Mouse (Mus musculus): ENCODE data around the gene Vav3. TPM values are rescaled to one million over a fixed set of nuclear protein-coding genes. Genes with fewer than 3 reads are reported as not detected.
"Not testable (repeated sequence)": the region's sequence is repeated elsewhere in the genome, so short reads cannot be mapped to it uniquely, and the experiment has no call there.

Vav3 gene
- polyA plus RNA-seq, 1 experiment from 2014 or later = 8.1 TPM

DNA sequence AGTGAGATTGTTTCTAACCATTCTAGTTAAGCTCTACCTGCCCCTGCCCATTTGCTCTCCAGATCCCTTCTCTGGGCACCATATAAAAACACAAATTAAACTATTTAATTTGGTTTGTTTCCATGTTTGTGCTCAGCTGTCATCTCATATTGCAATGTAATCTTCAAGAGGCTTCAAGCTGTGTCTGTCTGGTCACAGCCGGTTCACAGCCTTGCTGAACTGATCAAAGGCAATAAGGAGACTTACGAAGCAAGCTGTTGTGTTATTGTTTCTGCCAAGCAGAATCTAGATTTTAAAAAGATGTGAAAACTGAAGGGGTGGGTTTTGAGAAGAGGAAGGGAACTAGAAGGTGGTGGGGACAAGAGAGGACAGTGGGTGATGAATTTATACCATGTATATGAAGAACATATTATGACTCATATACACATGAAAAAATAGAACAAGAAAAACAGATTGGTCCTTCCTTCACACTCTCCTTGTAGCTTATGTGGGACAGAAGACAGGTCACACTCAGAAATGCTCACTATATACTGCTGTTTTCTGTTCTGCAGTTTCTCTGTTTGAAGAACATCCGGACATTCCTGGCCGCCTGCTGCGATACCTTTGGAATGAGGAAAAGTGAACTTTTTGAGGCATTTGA, 83.1 kb downstream of the Vav3 start:
- ChIA-PET POLR2A (no interaction called here), CTCF (interaction anchor here (1.3 to 1.5 kb wide), 3 partner anchors 13 to 48 kb away, joined by 3 to 5 read pairs (median 4); no protein-coding TSS in a partner anchor)
- ATAC-seq = no peak
- H3K27me3 ChIP-seq = no peaks in the 10 kb centered on the region
- in situ Hi-C loops (cut with MboI; ENCODE audit: low pct_unique_long_range_greater_than_20kb) = no loop called here
- TF ChIP-seq CTCF (IDR thresholded peaks at IDR 0.05) = no peak
- no peak for DNase-seq (ENCODE audit: low read depth, low spot score)

DNA sequence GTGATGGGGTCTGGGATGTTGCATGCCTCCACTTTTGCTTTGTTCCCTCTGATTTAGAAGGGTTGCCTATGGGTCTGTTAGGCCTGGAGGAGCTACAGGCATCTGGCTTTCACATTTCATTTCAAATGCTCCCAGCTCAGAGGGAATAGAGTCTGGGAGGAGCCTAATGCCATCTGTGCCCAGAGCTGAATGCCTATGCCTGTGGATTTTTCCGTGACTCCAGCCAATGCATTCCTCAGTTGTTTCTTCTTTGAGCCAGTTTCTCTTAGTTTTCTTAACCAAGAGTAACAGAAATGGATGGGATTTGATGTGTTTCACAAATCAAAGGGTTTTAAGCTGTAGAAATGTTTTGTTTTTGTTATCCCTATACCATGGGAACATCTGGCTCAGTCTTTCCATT, 90.8 kb downstream of the Vav3 start:
- in situ Hi-C loops (cut with MboI; ENCODE audit: low pct_unique_long_range_greater_than_20kb) = no loop called here
- TF ChIP-seq CTCF (IDR thresholded peaks at IDR 0.05) = no peak
- DNase-seq (ENCODE audit: low read depth, low spot score) (no peak), ATAC-seq (peak; percentile 80)
- POLR2A ChIA-PET = no interaction called here
- no peaks in the 10 kb centered on the region for H3K27me3 ChIP-seq
- CTCF ChIA-PET = interaction anchor here (1.3 to 1.4 kb wide), 2 partner anchors 12 to 15 kb away, joined by 4 to 6 read pairs; no protein-coding TSS in a partner anchor

DNA sequence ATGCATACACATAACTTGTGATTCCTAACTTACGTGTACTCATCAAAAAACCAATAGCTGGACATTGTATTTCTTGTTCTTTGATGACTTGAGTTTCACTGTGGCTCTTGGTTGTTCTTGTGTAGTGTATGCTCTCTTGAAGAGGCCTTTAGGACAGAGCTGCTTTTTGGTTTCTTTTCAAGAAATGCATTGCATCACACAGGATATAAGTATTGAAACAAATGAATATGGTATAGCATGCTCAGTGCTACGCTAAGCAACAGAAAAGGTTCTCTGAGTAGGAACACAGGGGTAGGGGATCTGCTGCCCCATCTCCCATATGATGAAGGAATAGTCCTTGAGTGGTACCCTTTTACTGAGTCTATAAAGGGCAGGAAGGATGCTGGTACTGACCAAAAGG, 98.1 kb downstream of the Vav3 start:
- ATAC-seq = no peak
- DNase-seq (ENCODE audit: low read depth, low spot score) = no peak
- ChIA-PET CTCF (interaction anchor here (1.0 to 1.2 kb wide), 2 partner anchors 8 to 31 kb away, joined by 3 to 4 read pairs; no protein-coding TSS in a partner anchor), POLR2A (no interaction called here)
- in situ Hi-C loops (cut with MboI; ENCODE audit: low pct_unique_long_range_greater_than_20kb) = no loop called here
- H3K27me3 ChIP-seq = no peaks in the 10 kb centered on the region
- no peak for TF ChIP-seq CTCF (IDR thresholded peaks at IDR 0.05)

DNA sequence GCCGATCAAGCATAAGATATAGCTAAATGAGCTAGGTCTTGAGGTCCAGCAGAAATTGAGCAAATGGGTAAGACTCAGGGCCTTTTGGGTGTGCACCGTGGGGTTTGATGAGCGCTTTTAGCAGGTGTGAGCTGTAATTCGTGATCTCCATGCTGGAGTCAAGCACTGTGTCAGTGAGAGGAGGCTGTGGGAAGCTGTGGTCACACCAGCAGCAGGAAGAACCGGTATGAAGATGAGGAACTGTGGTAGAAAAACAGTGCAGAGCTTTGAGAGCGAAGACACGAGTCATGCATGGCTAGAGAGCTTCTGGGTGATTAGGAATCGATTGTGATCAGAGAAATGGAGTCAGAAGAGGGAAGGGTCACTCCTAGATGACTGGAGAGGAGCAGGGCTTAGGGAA, 98.8 kb downstream of the Vav3 start:
- no peak for ATAC-seq

DNA sequence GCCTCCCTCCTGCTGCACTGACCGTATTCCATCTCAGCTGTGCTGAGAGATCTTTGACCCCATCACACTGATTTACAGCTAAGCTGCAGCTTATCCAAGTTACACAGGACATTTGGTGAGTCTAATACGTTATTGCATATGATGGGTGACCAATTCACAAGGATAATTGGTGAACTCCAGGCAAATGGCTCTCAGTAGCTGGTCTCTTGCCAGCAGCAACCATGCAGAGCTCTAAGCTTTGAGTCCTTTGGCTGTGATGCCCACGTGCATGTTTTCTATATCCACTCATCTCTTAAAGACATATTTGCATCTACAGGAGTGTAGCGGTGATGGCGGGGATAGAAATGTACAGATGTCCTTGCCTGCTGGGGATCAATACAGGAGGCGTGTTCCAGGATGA, 99.5 kb downstream of the Vav3 start:
- CTCF ChIA-PET = interaction anchor here (0.7 kb wide), 1 partner anchor 29 kb away, joined by 3 read pairs; no protein-coding TSS in a partner anchor
- no peaks in the 10 kb centered on the region for H3K27me3 ChIP-seq
- no peak for TF ChIP-seq CTCF (IDR thresholded peaks at IDR 0.05)
- POLR2A ChIA-PET = no interaction called here
- DNase-seq (ENCODE audit: low read depth, low spot score) (no peak), ATAC-seq (no peak)
- in situ Hi-C loops (cut with MboI; ENCODE audit: low pct_unique_long_range_greater_than_20kb) = no loop called here

More for the DNA sequence above, 98.8 kb downstream of the Vav3 start:
- POLR2A ChIA-PET = interaction anchor here (0.6 kb wide), 1 partner anchor 19 kb away, joined by 4 read pairs; no protein-coding TSS in a partner anchor
- in situ Hi-C loops (cut with MboI; ENCODE audit: low pct_unique_long_range_greater_than_20kb) = no loop called here
- DNase-seq (ENCODE audit: low read depth, low spot score) = no peak
- CTCF ChIA-PET = interaction anchor here (0.7 to 1.2 kb wide), 3 partner anchors 8 to 30 kb away, joined by 3 to 4 read pairs (median 3); no protein-coding TSS in a partner anchor
- no peak for TF ChIP-seq CTCF (IDR thresholded peaks at IDR 0.05)
- no peaks in the 10 kb centered on the region for H3K27me3 ChIP-seq

DNA sequence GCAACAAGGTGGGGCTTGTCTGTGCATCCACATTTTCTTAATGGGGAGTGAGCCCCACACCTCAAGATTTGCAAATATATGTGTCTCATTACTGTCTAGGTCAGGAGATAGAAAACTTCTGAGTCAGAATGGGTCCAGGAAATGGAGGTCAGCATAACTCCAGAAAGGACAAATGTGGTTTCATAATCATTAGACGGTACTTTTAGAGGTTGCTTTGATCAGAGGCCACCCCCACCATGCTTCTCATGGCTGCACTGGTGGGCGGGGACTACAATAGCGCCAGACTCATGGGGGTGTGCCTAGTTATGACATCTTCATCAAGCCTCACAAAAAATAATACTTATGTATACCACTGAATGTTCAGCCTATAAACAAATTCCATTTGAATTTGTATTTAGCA, 103.6 kb downstream of the Vav3 start:
- no peak for TF ChIP-seq CTCF (IDR thresholded peaks at IDR 0.05)
- ATAC-seq = no peak
- H3K27me3 ChIP-seq = no peaks in the 10 kb centered on the region
- ChIA-PET POLR2A (no interaction called here), CTCF (interaction anchor here (0.9 to 1.6 kb wide), 3 partner anchors 11 to 14 kb away, joined by 3 to 4 read pairs (median 3); no protein-coding TSS in a partner anchor)
- no peak for DNase-seq (ENCODE audit: low read depth, low spot score)
- in situ Hi-C loops (cut with MboI; ENCODE audit: low pct_unique_long_range_greater_than_20kb) = no loop called here

DNA sequence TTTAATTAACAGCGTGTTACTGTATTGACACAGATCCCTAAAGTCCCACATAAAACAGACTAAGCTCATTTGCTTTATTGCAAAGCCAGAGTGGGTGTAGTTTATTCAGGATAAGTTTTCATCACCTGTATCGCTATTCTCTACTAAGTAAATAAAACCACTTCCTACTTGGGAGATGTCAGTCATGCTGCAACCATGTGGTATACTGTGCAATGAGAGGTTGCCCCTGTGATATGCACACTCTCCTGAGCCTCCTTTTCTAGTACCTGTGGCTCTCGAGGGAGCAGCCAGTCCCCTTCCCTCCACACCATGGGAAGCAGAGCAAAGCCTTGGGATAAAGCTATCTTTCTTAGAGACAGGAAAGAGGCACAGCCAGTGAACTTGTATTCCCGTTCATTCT, 106.5 kb downstream of the Vav3 start:
- ATAC-seq (no peak), DNase-seq (ENCODE audit: low read depth, low spot score) (no peak)
- no peaks in the 10 kb centered on the region for H3K27me3 ChIP-seq
- in situ Hi-C loops (cut with MboI; ENCODE audit: low pct_unique_long_range_greater_than_20kb) = no loop called here
- TF ChIP-seq CTCF (IDR thresholded peaks at IDR 0.05) = no peak
- POLR2A ChIA-PET = no interaction called here
- CTCF ChIA-PET = interaction anchor here (0.9 to 1.3 kb wide), 5 partner anchors 8 to 23 kb away, joined by 3 to 6 read pairs (median 4); no protein-coding TSS in a partner anchor

DNA sequence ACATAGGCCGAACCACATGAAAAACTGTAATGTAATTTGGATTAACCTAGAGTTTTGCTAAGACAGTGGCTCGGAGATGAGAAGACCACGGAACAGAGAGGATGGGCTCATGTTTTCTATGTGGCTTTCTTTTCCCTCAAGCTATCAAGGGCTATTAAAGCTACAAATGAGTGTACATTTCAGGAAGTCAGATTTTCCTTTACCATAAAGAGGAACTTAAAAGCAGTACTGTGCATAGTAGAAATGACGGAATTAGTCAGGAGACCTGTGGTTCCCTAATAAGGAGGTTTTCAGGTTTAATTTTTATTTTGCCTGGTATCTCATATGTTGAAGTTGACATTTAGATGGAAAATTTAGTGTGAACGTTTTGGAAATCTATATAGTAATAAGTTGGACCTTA, 107.8 kb downstream of the Vav3 start:
- CTCF ChIA-PET = not testable (repeated sequence)

DNA sequence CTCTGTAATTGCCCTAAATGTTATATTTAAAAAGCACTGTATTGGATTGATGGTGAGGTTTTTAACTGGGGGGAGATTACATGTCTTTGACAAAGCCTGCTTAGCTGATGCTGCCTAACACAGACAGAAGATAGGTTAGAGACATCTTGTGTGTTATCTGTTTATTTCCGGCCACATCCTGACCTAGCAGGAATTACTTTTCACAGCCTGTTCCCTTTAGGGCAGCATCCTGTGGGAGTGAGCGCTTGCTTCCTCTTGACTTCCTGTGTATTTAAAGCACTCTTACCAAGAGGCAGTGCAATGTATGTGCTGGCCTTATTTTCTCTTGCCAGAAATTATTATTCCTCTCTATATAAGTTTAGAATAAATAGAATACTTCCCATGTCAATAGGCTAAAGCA, 111.5 kb downstream of the Vav3 start:
- ChIA-PET POLR2A (no interaction called here), CTCF (no interaction called here)
- DNase-seq (ENCODE audit: low read depth, low spot score) (no peak), ATAC-seq (no peak)
- H3K27me3 ChIP-seq = no peaks in the 10 kb centered on the region
- TF ChIP-seq CTCF (IDR thresholded peaks at IDR 0.05) = no peak
- in situ Hi-C loops (cut with MboI; ENCODE audit: low pct_unique_long_range_greater_than_20kb) = no loop called here

More for the DNA sequence above, 107.8 kb downstream of the Vav3 start:
- ATAC-seq; DNase-seq (ENCODE audit: low read depth, low spot score); in situ Hi-C loops (cut with MboI; ENCODE audit: low pct_unique_long_range_greater_than_20kb); POLR2A ChIA-PET; H3K27me3 ChIP-seq: not testable (repeated sequence)

DNA sequence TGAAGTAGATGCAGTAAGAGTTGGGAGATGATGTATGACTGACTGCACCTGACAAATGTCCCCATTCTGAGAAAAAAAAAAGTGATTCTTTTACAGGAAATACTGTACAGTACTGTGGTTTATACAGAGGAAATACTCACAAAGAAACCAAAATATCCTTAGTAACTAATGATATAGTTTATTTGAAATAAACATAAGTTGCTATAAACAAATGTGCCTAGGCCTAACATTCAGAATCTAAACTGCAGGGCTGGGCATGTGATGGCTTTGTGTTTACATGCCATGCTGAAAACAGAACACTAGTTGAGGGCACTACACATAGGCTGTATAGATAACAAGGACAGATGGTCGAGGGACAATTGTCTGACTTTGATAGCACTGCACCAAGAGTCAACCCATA, 114.2 kb downstream of the Vav3 start:
- ATAC-seq (no peak), DNase-seq (ENCODE audit: low read depth, low spot score) (no peak)
- in situ Hi-C loops (cut with MboI; ENCODE audit: low pct_unique_long_range_greater_than_20kb) = no loop called here
- TF ChIP-seq CTCF (IDR thresholded peaks at IDR 0.05) = no peak
- no peaks in the 10 kb centered on the region for H3K27me3 ChIP-seq
- ChIA-PET POLR2A (no interaction called here), CTCF (interaction anchor here (2.3 kb wide), 1 partner anchor 13 kb away, joined by 10 read pairs; no protein-coding TSS in a partner anchor)

DNA sequence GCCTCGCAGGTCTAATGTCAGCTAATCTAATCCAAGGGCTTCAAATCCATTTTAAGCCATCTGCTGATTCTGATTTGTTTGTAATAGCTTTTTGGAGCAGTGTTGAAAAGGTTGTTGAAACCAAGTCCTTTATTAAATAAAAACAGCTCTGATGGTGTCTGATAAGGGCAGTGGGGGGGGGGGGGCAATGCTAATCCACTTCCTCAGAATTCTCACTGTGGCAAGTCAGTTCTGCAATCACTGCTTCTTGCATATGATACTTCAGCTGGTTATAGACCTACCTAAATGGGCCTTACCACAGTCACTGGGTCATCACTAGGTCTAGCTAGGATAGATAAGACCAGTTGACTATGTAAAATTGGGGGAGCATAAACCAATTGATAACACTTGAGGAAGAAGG, 115.9 kb downstream of the Vav3 start:
- POLR2A ChIA-PET = no interaction called here

More for the DNA sequence above, 115.9 kb downstream of the Vav3 start:
- CTCF ChIA-PET = interaction anchor here (0.6 to 2.3 kb wide), 6 partner anchors 11 to 476 kb away, joined by 3 to 10 read pairs (median 3); no protein-coding TSS in a partner anchor
- TF ChIP-seq CTCF (IDR thresholded peaks at IDR 0.05) = no peak
- in situ Hi-C loops (cut with MboI; ENCODE audit: low pct_unique_long_range_greater_than_20kb) = no loop called here
- no peaks in the 10 kb centered on the region for H3K27me3 ChIP-seq
- DNase-seq (ENCODE audit: low read depth, low spot score) = no peak
- no peak for ATAC-seq
